Mouse (Mus musculus) cerebellum, postnatal 4 days (tissue): ENCODE measurements at regions not wholly inside any gene's neighbourhood (a gene's known extent, or its start where the extent isn't known, plus 50 kb on each side); places are given as distances from the start of the nearest gene placed in this dataset.

Experiments
- DNase-seq, 2 experiments: peaks; one replicate each; pipeline ENCODE4 v3.0.0; 2022; ENCODE audit warnings: low spot score in 2 of 2, mixed read lengths in 1 of 2

GRCm38 (mm10) chr6:127379511-127379910 is 67.1 kb upstream of the Parp11 start:
- peak in 1 of 2 experiments; percentile 58 for DNase-seq

GRCm38 (mm10) chr6:127381148-127381888 is 65.3 kb upstream of the Parp11 start:
- no peak for DNase-seq

- no peak for DNase-seq
Measured at GRCm38 (mm10) chr6:127391258-127392011, 55.2 kb upstream of the Parp11 start.

- no peak for DNase-seq
Measured at GRCm38 (mm10) chr6:127392012-127392798, 54.4 kb upstream of the Parp11 start.

GRCm38 (mm10) chr6:127392799-127393172 is 53.9 kb upstream of the Parp11 start:
- no peak for DNase-seq

GRCm38 (mm10) chr6:127393907-127394600 is 52.6 kb upstream of the Parp11 start:
- DNase-seq: no peak
